Mouse (Mus musculus): ENCODE data around the gene Spns2.
A peak's percentile ranks its signal among the peaks of the same experiment; 100 is the strongest.

Gene Spns2

GRCm38 (mm10) chr11:72489881-72490301 is at the start of gene Spns2:
Gene Spns2 (minus strand): TSS chr11:72489904.
- DNase-seq: peak; percentile 96

- DNase-seq: no peak
Measured at GRCm38 (mm10) chr11:72538811-72539210, 49.1 kb upstream of the Spns2 start.

DNA sequence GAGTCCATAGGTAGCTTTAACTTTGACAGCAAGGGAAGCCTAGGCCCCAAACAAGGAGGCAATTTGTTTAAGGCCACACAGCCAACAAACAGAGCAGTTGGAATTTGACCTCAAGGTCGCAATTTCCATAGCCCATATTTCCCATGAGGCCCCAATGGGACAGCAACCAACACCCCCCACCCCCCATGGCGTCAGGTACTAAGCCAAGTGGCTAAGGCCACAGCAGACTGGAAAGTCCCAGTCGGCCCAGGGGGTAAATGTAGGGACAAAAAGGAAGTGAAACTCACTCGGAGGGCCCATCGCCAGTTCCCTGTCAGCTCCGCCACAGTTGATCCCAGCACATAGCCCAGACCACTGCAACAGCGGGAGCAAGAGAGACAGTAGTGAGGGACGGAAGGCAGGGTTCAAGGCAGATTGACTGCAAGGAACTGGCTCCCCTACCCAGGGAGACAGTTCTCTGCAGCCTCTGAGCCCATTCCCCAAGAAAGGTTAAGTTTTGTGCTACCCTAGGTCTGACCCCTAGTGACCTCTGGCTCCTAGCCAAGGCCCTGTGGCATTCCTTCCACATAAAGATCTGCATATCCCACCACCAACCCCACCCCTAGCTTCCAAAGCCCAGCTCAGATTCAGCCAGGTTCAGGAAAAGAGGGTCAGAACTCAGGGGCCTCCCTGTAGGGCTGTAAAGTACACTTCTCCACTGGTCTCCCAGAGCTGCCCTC is 48.5 kb upstream of the Spns2 start:
- DNase-seq: peak; percentile 39

- DNase-seq: no peak
Measured at GRCm38 (mm10) chr11:72537503-72537902, 47.8 kb upstream of the Spns2 start.

DNA sequence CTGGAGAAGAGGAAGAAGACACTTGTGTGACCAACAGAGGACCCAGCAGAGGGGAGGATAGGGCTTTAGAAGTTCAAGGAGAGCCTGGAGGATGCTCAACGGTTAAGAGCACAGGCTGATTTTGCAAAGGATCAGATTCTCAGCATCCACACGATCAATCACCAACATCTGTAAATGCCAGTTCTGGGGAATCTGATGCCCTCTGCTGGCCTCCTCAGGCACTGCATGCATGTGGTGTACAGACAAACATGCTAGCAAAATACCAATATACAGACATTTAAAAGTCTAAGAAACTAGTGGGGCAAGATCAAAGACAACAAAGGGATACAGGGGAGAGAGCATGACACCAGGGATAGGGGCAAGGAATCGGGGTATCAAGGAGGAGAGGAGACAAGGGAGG is 45.8 kb upstream of the Spns2 start:
- DNase-seq: peak; percentile 40

DNA sequence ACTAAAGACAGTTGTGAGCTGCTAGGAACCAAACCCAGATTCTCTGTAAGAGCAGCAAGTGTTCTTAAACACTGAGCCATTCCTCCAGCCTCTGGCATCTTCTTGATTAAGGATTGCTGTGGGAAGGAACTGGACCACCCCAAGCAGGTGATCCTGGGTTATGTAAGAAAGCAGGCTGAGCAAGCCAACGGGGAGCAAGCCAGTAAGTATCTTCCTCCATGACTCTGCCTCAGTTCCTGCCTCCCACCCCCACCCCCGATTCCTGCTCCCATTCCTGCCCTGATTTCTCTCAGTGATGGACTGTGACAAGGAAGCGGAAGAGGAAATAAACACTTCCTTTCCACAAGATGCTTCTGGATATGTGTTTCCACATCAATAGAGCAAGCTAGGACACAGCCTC is 43.2 kb upstream of the Spns2 start:
- DNase-seq: no peak

GRCm38 (mm10) chr11:72531632-72532031 is 41.9 kb upstream of the Spns2 start:
- peak; percentile 62 for DNase-seq

DNA sequence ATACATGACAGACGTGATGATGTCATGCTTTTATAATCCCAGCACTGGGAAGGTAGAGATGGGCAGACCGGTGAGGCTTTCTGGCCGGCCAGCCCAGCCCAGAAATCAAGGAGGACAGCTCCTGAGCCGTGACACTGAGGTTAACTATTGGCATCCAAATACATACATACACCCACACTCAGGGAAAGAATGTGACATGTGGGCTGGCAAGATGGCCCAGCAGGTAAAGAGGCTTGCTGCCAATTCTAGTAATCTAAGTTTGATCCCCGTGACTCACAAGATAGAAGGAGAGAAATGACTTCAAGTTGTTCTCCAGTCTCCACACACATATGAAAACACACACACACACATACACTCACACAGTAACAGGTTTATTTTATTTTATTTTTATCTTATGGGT is 41.4 kb upstream of the Spns2 start:
- no peak for DNase-seq

DNA sequence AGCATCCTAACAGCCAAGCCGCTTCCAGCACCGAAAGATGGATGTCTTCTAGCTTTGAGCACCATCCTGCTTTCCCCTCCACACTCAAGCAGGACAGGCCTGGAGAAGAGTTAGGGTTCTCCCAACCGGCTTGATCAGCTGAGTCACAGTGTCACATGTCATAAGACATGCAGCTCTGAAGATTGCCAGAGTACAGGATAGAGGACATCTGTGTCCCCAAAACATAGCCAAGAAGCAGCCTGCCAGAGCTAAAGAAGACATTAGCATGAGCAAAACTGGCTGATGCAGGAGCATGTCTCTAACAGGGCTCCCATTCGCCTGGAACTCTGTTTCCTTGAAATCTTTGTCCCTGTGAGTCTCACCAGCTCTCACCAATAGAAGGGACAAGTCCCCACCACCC is 36.5 kb upstream of the Spns2 start:
- no peak for DNase-seq

DNA sequence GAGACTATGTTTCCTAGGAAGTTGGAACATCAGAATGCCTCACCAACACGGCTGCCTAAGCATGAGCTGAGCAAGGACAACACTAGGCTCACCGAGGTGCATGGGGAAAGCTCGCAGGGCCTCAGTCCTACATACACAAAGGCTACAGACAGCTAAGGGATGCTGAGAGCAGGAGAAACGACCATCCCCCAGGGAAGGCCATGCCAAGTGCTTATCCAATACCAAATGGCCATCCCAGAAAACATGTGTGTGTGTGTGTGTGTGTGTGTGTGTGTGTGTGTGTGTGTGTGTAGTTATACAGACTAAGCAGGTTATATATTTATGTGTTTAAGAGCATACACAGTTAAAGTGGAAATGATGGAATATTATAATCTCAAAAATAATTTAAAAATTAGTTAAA is 34.0 kb upstream of the Spns2 start:
- no peak for DNase-seq

DNA sequence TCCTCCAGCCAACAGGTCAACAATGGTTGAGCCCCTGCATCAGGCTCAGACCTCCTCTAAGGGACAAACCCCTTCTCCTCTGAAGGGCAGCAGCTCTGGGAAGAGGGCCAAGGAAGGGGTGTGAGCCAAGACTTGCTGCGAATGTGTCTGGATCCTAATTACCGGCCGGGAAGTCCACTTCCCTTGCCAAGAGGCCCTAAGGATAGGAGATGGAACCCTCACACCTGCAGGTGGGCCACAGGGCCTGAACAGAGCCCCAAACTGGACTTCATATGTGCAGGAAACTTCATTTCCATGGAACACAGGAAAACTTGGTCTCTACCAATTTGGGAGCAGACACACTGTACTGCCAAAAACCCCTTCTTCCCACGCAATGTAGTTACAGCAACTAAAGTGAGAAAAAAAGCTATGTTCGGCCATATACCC is 32.9 kb upstream of the Spns2 start:
- DNase-seq: peak; percentile 75

DNA sequence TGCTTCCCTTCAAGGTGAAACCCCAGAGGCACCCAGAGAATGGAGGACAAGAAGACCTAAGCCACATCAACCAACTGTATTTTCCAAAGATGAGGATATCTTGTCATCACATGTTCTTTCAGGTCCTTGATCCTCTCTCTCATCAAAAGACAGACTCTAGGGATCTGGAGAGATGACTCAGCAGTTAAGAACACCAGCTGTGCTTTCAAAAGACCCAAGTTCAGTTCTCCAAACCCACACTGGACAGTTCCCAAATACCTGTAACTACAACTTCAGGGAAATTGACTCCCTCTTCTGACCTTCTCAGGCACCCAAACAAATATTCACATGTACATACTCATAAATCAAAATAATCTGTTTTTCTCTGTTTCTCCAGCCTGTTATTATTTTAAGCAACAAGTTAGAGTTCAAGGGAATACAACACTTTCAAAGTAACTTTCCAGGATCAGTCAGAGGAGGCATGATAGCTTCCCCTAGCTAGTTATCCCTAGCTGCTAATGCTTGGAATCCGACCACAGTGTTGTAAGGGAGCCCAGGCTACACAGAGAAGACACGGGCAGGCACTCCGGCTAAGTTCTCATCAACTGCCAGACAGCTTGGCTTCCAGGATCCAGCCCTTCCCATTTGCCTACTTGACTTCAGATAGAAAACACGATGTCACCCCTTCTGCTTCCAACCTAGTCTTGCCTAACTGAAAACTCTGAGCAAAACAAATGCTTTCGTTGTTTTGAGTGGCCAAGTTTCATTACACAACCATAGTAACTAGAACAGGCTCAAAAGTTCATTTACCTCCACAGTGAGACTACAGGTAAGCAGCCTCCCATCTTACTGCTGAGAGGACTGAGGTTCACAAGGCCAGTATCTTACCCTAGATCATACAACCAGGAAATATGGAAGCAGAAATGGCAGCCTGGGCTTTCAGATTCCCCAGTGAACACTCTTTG is 32.2 kb upstream of the Spns2 start:
- no peak for DNase-seq

- DNase-seq: no peak
Measured at GRCm38 (mm10) chr11:72519895-72520294, 30.2 kb upstream of the Spns2 start.

- DNase-seq: no peak
Measured at GRCm38 (mm10) chr11:72519189-72519588, 29.5 kb upstream of the Spns2 start.

GRCm38 (mm10) chr11:72518449-72518848 is 28.7 kb upstream of the Spns2 start:
- DNase-seq: no peak

- no peak for DNase-seq
Measured at GRCm38 (mm10) chr11:72514967-72515366, 25.3 kb upstream of the Spns2 start.

GRCm38 (mm10) chr11:72508651-72509050 is 18.9 kb upstream of the Spns2 start:
- DNase-seq: no peak

DNA sequence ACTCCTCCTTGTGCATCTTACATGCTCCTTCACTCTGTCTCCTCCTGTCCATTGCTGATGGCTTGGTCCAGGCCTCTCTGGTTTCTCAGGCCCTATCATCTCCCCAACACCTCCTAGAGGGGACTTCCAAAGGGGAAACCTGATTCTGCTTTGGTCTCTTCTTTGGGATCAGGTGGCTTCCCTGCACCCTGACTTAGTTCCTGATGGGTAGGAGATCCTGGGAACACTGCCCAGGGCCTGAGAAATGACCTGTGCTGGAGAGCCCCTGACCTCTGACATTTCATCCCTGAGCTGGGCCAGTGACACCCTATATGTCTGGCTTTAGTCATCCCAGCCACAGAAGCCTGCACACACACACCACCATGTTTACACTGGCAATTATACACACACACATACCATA is 17.9 kb upstream of the Spns2 start:
- no peak for DNase-seq

GRCm38 (mm10) chr11:72504016-72504797 is 14.5 kb upstream of the Spns2 start:
- peak; percentile 92 for DNase-seq

DNA sequence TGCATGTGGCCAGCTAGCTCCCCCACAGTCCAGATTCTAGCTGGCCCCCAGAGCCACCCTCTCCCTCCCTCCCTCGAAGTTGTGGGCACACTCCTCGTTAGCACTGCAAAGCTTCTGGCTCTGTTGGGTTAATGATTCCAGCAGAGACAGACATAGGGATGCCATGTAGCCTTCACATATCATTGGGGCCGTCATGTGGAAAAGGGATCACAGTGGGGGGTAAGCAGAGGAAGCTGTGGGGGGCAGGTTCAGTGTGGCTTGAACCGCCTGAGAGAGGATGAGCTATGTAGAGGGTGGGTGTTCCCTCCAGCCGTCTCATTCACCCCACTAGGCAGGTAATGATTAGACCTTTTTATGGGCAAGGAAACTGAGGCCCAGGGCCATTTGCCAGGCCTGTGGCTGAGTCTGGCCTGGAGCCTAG is 13.8 kb upstream of the Spns2 start:
- DNase-seq: peak; percentile 95

- peak; percentile 55 for DNase-seq
Measured at GRCm38 (mm10) chr11:72502236-72502635, 12.5 kb upstream of the Spns2 start.

DNA sequence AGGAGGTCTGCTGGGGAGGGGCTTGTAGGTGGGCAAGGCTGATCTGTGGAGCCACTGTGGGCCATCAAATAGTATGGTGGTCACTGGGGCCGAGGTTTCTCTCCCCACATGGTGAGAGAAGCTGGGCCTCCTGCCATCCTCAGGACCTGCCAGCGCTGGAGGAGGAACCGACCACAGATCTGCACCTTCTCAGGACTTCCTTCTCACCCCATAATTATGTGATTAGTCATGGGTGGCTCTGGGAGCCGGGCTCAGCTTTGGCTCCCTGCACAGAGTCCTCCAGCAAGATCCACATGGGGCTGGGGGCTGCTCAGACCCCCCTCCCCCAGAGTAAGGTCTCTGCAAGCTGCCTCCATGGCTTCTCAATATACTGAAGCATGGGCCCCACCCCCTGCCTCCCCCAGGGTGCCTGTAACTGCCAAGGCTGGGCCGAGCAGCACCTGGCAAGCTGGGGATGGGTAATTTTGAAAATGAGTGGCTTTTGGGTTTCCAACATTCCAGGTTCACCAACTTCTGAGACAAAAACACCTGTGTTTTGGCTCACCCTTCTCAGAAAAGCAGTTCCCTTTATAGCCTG is 11.8 kb upstream of the Spns2 start:
- peak; percentile 40 for DNase-seq

GRCm38 (mm10) chr11:72500139-72500538 is 10.4 kb upstream of the Spns2 start:
- DNase-seq: no peak
